Mouse (Mus musculus): Measurements from ENCODE around the gene Sucla2.

The Sucla2 gene

DNA sequence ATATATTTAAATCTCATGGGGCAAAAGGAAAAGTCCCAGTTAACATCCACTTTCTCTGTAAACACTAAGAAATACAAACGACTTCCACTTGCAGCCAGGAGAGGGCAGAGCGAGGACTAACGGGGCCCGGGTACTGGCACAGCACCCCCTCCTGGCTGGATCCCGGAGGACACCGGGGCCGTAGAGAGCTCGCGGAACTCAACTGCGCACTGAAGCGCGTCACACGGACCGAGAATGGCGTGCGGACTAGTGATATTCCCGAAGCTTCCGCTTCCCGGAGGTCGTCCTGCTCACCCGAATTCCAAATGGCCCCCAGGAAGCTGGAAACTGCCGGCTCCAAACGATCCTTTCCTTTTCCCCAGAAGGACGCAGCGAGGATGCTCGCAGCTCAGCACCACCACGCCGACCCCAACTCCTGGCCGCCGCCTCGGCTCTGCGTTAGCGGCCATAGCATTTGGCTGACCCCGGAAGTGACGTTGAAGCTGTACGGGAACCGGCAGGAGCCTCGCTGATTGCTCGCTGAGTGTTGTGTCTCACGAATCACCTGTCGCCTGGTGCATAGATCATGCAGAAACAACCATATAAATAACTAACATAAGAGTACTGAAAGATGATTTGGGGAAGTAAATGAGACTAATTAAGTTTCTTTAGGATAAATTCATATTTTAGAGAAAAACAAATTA lies at the start of gene Sucla2:
Sucla2 (plus strand) TSS at position 554 of the 683 bp plus-strand sequence.
- DNase-seq (ENCODE audit: low read depth, low spot score), result peak; percentile 99

DNA sequence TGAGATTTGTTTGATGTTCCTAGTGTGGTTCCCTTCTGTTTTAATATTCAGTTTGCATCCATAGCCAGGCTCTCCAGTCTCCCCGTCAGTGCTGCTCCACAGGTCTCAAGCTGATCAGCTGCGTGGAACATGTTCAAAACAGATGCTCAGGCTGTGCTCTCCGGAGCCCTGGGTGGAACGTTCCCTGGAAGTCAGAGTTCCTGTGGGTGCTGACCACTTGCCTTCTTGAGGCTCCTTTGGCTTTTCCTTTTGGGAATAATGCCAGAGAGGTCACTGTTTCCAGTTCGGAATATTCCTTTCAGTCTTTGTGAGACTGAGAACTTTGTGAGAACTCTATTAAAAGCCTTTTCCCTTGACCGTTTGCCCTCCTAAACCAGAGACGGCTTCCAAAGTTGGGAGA lies 49.6 kb upstream of the Sucla2 start:
- peak; percentile 12 for DNase-seq (ENCODE audit: low read depth, low spot score)

- peak; percentile 35 for DNase-seq (ENCODE audit: low read depth, low spot score)
Measured at GRCm38 (mm10) chr14:73476361-73476934, 48.7 kb upstream of the Sucla2 start.

- DNase-seq (ENCODE audit: low read depth, low spot score), result no peak
Measured at GRCm38 (mm10) chr14:73477077-73477476, 48.0 kb upstream of the Sucla2 start.

DNA sequence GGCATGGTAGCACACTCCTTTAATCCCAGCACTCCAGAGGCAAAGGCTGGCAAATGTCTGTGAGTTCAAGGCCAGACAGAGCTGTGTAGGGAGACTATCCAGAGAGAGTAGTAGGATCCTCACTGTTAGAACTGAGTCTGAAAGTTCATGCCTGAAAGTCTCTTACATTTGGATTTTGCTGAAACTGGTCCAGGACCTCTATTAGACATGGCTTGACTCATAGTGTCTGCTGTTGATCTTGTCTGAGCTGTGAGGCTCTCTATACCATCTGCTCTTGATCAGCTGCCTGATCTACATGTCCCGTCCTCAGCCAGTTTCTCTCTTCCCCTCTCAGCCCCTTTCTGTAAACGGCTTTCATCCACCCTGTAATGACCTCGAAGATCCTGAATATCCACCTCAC lies 46.8 kb upstream of the Sucla2 start:
- no peak for DNase-seq (ENCODE audit: low read depth, low spot score)

DNA sequence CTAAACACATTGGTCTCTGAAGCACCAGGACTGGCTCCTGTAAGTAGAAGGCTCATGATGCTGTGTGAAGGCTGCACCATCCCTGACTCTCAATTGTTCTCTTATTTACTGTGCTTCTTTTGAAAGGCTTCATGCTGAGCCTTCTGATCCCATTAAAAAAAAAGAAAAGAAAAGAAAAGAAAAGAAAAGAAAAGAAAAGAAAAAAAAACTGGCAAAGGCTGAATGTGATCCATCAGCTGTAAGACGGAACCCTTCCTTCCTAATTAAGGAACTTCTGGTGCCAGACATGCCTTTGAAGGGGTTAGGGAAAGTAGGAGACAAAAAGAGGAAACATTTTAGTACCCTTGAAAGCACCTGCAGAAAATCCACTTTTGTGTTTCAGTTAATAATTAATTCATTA lies 45.3 kb upstream of the Sucla2 start:
- DNase-seq (ENCODE audit: low read depth, low spot score), result no peak

DNA sequence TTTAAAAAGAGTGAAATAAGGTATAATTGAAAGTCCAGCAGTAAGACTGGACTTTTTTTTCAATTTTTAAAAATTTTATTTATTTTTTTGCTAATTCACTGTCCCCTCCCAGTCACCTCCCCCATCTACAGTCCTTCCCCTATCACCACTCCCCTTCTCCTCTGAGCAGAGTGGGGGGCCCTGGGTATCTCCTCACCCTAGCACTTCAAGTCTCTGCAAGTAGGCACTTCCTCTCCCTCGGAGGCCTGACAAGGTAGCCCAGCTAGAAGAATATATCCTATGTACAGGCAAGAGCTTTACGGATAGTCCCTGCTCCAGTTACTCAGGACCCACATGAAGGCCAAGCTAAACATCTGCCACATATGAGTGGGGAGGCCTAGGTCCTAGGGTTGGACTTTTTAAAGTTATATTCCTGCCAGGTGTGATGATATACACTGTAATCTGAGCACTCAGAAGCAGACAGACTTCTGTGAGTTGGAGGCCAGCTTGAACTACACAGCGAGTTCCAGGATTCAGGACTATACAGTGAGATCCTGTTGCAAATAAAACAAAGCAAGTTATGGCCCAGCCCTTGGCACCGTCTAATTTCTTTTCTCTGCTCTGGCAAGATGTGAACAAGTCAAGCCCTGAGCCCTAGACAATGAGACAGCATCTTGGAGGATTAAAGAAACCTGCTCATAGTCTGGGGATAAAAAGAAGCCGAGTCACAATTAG lies 41.4 kb upstream of the Sucla2 start:
- no peak for DNase-seq (ENCODE audit: low read depth, low spot score)

GRCm38 (mm10) chr14:73484366-73485110 lies 40.6 kb upstream of the Sucla2 start:
- DNase-seq (ENCODE audit: low read depth, low spot score), result peak; percentile 31

DNA sequence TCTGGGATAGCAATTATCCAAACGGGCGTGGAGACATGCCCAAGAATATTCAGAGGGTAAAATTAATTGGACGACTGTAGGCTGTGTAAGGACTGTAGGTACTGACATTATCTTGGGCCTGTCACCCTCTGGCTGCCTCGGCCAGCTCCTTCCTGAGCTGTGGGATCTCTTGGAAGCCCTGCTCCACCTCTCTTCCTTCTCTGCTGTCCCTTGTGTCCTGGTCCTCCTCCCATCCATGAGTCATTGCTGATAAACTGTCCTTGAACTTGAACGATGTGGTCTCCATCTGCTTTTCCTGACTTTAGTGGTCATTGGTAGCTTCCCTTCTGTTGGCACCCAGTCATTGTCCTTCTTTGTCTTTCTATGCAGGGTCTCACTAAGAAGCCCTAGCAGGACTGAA lies 38.5 kb upstream of the Sucla2 start:
- DNase-seq (ENCODE audit: low read depth, low spot score), result no peak

DNA sequence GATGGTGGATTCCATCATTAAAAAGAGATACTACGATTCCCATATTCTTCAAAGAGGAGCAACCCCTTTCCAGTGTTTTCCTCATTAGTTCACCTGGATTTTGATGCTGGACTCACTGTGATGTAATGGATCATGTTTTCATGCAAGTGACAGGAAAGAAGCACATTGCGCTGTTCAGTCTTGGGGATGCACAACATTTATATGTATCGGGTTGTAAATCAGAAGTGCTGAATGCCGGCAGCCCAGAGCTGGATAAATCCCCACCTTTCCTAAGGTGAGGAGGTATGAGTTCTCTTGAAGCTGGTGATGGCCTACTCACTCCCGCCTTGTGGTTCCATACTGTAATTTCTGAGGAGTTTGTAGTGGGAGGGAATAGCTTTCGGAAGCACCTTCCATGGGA lies 31.8 kb upstream of the Sucla2 start:
- no peak for DNase-seq (ENCODE audit: low read depth, low spot score)

- no peak for DNase-seq (ENCODE audit: low read depth, low spot score)
Measured at GRCm38 (mm10) chr14:73494122-73494521, 31.0 kb upstream of the Sucla2 start.

DNA sequence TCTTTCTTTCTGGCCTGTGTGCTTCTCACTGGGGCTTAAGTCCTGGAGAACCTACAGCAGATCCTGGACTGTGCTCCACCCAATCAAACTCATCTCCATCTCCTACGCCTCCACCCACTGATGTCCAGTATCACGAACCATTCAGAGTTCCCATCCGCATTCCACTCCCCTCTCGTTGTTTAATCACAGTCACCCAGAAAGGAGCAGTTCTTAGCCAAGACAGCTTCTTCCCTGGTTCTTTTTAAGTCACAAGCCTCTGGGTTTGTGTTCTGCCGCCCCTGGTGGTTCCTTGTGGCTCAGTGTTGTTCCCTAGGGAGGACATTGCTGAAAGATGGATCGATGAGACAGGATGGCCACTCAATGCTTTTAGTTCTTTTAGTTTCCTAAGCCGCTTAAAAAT lies 29.4 kb upstream of the Sucla2 start:
- no peak for DNase-seq (ENCODE audit: low read depth, low spot score)

DNA sequence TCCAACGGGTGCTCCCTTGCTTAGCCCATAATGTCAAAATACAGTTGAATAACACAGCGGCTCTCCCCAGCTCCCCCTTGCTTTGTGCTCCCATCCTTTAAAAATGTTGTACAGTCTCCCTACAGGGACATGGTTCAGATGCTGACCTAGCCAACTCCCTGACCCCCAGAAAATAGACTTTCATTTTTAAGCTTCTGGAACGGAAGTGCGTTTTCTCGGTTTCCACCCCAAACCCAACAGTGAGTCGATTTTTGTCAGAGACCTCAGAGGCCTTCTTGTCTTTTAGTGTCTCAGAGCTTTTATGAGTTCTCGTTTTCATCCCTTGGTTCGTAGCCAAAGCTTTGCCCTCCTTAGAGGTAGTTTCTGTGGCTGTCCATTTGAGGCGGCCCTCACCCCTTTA lies 23.8 kb upstream of the Sucla2 start:
- no peak for DNase-seq (ENCODE audit: low read depth, low spot score)

GRCm38 (mm10) chr14:73501721-73502120 lies 23.4 kb upstream of the Sucla2 start:
- DNase-seq (ENCODE audit: low read depth, low spot score), result no peak

- peak; percentile 85 for DNase-seq (ENCODE audit: low read depth, low spot score)
Measured at GRCm38 (mm10) chr14:73502591-73503184, 22.4 kb upstream of the Sucla2 start.

DNA sequence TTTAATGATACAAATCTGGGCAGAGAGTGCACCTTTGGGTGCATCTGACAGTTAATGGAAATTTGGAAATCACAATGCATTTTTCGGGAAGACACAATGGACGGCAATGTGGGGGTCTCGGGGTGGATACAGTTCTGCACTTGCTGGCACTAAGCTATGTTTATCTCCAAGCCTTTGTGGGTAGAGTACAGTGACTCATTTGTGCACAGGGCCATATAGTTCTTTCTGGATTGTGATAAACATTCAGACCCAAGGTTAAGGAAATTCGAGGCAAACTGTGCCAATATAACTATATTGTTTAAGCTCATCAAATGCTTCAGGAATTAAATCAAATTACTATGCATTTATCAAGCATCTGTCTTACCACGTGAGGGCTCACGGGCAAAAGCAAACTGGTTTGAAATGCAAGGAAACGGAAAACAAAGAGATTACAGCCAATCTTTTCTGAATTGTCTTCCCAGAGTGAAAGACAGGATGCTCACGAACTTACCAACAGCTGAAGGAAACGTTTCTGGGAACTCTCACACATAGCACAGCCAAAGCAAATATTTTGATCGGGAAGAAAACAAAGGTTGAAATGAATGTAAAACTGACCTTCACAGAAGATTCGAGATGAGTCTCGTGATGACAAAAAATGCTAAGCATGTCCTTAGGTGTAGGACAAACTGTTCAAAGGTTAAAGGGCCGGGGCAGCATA lies 21.7 kb upstream of the Sucla2 start:
- no peak for DNase-seq (ENCODE audit: low read depth, low spot score)

DNA sequence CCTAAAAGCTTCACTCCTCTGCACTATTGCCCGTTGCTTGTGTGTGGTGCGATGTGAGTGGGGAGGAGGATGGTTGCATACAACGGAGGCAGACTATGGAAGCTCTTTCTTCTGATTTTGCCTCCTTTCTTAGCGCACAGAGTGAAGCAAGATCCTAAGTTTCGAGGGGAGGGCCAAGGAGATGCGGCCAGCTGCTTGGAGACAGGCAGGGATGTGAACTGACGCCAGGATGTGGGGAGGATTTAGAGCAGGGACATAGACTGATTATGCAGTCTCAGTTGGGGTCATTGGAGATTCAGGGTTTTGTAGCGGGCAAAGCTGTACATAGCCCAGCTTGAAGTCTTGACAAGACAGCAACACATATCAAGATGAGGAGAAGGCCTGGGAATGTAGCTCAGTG lies 18.8 kb upstream of the Sucla2 start:
- no peak for DNase-seq (ENCODE audit: low read depth, low spot score)

- DNase-seq (ENCODE audit: low read depth, low spot score), result no peak
Measured at GRCm38 (mm10) chr14:73507200-73507599, 17.9 kb upstream of the Sucla2 start.

DNA sequence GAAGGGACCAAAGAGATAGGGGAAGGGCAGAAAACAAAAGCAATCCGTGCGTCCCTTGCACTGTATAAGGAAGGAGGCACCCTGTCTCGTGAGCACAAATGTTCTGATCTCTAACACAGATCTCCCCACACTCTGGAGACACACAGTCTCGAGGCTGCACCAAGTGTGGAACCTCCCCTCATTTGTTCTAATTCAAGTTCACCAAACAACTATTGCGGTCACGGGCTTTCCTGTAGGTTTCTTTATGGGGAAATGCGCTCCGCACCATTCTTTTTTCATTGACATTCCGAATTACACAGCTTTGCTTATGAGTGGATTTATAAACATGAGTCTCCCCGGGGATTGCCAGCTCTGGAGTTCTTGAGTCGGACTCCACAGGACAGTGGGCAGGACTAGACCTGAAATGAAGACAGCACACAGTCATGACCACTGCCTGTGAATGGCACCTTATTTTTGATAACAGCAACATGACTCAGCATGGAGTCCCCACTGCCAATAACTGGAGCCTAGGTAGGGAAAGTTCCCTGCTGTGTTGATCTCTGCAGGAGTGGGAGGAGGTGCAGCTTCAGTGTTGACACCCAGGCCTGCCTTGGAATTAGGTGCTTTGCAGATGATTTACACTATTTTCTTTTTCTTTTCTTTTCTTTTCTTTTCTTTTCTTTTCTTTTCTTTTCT lies 17.3 kb upstream of the Sucla2 start:
- no peak for DNase-seq (ENCODE audit: low read depth, low spot score)

GRCm38 (mm10) chr14:73508630-73509395 lies 16.3 kb upstream of the Sucla2 start:
- no peak for DNase-seq (ENCODE audit: low read depth, low spot score)
